Mouse (Mus musculus): ENCODE results near the gene Rasa3. TPM values are rescaled to one million over a fixed set of nuclear protein-coding genes. Genes with fewer than 3 reads are reported as not detected.

Gene Rasa3
- total and polyA plus RNA-seq, 2 experiments from 2014 or later, result 13.2 to 29.9 TPM

- Histone ChIP-seq H3K27me3 (ENCODE audit: control insufficient read depth, insufficient read depth, low read length) (no peaks in the 10 kb centered on the region), H3K9ac (replicated peaks; ENCODE audit: low read depth, low read length) (peak overlapping the region; percentile 84; the same call in 1 of the 2 replicates), H3K4me1 (ENCODE audit: control insufficient read depth, insufficient read depth) (peaks cover 48% of the 10 kb centered on the region), H3K36me3 (replicated peaks; ENCODE audit: control insufficient read depth, insufficient read depth, low read length) (no peaks in the 10 kb centered on the region), H3K27ac (ENCODE audit: low read depth) (peak overlapping the region; percentile 94), H3K4me3 (ENCODE audit: low read depth, low read length) (peak overlapping the region; percentile 93), H3K9me3 (replicated peaks; ENCODE audit: control insufficient read depth, low read length) (no peaks in the 10 kb centered on the region), H3K4me2 (ENCODE audit: low read depth, low read length) (peak overlapping the region; percentile 98)
- TF ChIP-seq EP300 (IDR thresholded peaks at IDR 0.05; ENCODE audit: low read depth), result no peak
- TF ChIP-seq CTCF (IDR thresholded peaks at IDR 0.05; ENCODE audit: low read depth), result no peak
- no peak for DNase-seq (ENCODE audit: low spot score)
- 36% methylated on average over 8 of the region's 8 CpGs for WGBS
- ATAC-seq (ENCODE audit: insufficient read depth, low read depth), result no peak
Measured at GRCm38 (mm10) chr8:13675524-13675923, 1.9 kb downstream of the Rasa3 start.

GRCm38 (mm10) chr8:13675121-13675520 lies 2.3 kb downstream of the Rasa3 start:
- WGBS, result 39% methylated on average over 4 of the region's 4 CpGs

GRCm38 (mm10) chr8:13674294-13675010 lies 3.0 kb downstream of the Rasa3 start:
- Histone ChIP-seq H3K9me3 (replicated peaks; ENCODE audit: control insufficient read depth, low read length) (no peaks in the 10 kb centered on the region), H3K4me2 (ENCODE audit: low read depth, low read length) (peak overlapping the region; percentile 98), H3K9ac (replicated peaks; ENCODE audit: low read depth, low read length) (peak overlapping the region; percentile 84; the same call in 1 of the 2 replicates), H3K27me3 (ENCODE audit: control insufficient read depth, insufficient read depth, low read length) (no peaks in the 10 kb centered on the region), H3K27ac (ENCODE audit: low read depth) (peak overlapping the region; percentile 94), H3K4me3 (ENCODE audit: low read depth, low read length) (peak overlapping the region; percentile 93; the same call in 1 of the 2 replicates), H3K4me1 (ENCODE audit: control insufficient read depth, insufficient read depth) (peaks cover 59% of the 10 kb centered on the region), H3K36me3 (replicated peaks; ENCODE audit: control insufficient read depth, insufficient read depth, low read length) (no peaks in the 10 kb centered on the region)
- TF ChIP-seq EP300 (IDR thresholded peaks at IDR 0.05; ENCODE audit: low read depth) (no peak), CTCF (IDR thresholded peaks at IDR 0.05; ENCODE audit: low read depth) (0 out of 2 replicates have a peak, but pooled peaks have one; percentile 4)
- ATAC-seq (ENCODE audit: insufficient read depth, low read depth) (no peak), DNase-seq (ENCODE audit: low spot score) (peak; percentile 57)
- WGBS, result 30% methylated on average over 12 of the region's 12 CpGs

More at GRCm38 (mm10) chr8:13675121-13675520, 2.3 kb downstream of the Rasa3 start:
- Histone ChIP-seq H3K27ac (ENCODE audit: low read depth) (peak overlapping the region; percentile 94), H3K4me2 (ENCODE audit: low read depth, low read length) (peak overlapping the region; percentile 98), H3K4me1 (ENCODE audit: control insufficient read depth, insufficient read depth) (peaks cover 52% of the 10 kb centered on the region), H3K9me3 (replicated peaks; ENCODE audit: control insufficient read depth, low read length) (no peaks in the 10 kb centered on the region), H3K4me3 (ENCODE audit: low read depth, low read length) (peak overlapping the region; percentile 93), H3K27me3 (ENCODE audit: control insufficient read depth, insufficient read depth, low read length) (no peaks in the 10 kb centered on the region), H3K9ac (replicated peaks; ENCODE audit: low read depth, low read length) (peak overlapping the region; percentile 84; the same call in 1 of the 2 replicates), H3K36me3 (replicated peaks; ENCODE audit: control insufficient read depth, insufficient read depth, low read length) (no peaks in the 10 kb centered on the region)
- TF ChIP-seq EP300 (IDR thresholded peaks at IDR 0.05; ENCODE audit: low read depth) (no peak), CTCF (IDR thresholded peaks at IDR 0.05; ENCODE audit: low read depth) (no peak)
- ATAC-seq (ENCODE audit: insufficient read depth, low read depth) (no peak), DNase-seq (ENCODE audit: low spot score) (no peak)

- peaks cover 70% of the 10 kb centered on the region for H3K4me1 ChIP-seq (ENCODE audit: control insufficient read depth, insufficient read depth)
Measured at GRCm38 (mm10) chr8:13673215-13673614, 4.2 kb downstream of the Rasa3 start.

GRCm38 (mm10) chr8:13671246-13672003 lies 6.0 kb downstream of the Rasa3 start:
- Histone ChIP-seq H3K9me3 (replicated peaks; ENCODE audit: control insufficient read depth, low read length) (no peaks in the 10 kb centered on the region), H3K27me3 (ENCODE audit: control insufficient read depth, insufficient read depth, low read length) (no peaks in the 10 kb centered on the region), H3K27ac (ENCODE audit: low read depth) (peak overlapping the region; percentile 10), H3K36me3 (replicated peaks; ENCODE audit: control insufficient read depth, insufficient read depth, low read length) (no peaks in the 10 kb centered on the region), H3K4me2 (ENCODE audit: low read depth, low read length) (no peak overlapping the region), H3K9ac (replicated peaks; ENCODE audit: low read depth, low read length) (no peak overlapping the region), H3K4me3 (ENCODE audit: low read depth, low read length) (no peak overlapping the region), H3K4me1 (ENCODE audit: control insufficient read depth, insufficient read depth) (peaks cover 80% of the 10 kb centered on the region)
- no peak for TF ChIP-seq CTCF (IDR thresholded peaks at IDR 0.05; ENCODE audit: low read depth)
- TF ChIP-seq EP300 (IDR thresholded peaks at IDR 0.05; ENCODE audit: low read depth), result no peak
- 63% methylated on average over 10 of the region's 10 CpGs for WGBS
- ATAC-seq (ENCODE audit: insufficient read depth, low read depth) (no peak), DNase-seq (ENCODE audit: low spot score) (no peak)

More at GRCm38 (mm10) chr8:13673215-13673614, 4.2 kb downstream of the Rasa3 start:
- Histone ChIP-seq H3K4me3 (ENCODE audit: low read depth, low read length) (no peak overlapping the region), H3K9ac (replicated peaks; ENCODE audit: low read depth, low read length) (no peak overlapping the region), H3K27me3 (ENCODE audit: control insufficient read depth, insufficient read depth, low read length) (no peaks in the 10 kb centered on the region), H3K36me3 (replicated peaks; ENCODE audit: control insufficient read depth, insufficient read depth, low read length) (no peaks in the 10 kb centered on the region), H3K9me3 (replicated peaks; ENCODE audit: control insufficient read depth, low read length) (no peaks in the 10 kb centered on the region), H3K4me2 (ENCODE audit: low read depth, low read length) (no peak overlapping the region), H3K27ac (ENCODE audit: low read depth) (peak overlapping the region; percentile 94)
- WGBS, result 53% methylated on average over 4 of the region's 4 CpGs
- DNase-seq (ENCODE audit: low spot score), result no peak
- ATAC-seq (ENCODE audit: insufficient read depth, low read depth), result no peak
- peak; percentile 35; the same call in 1 of the 2 replicates for TF ChIP-seq CTCF (IDR thresholded peaks at IDR 0.05; ENCODE audit: low read depth)
- TF ChIP-seq EP300 (IDR thresholded peaks at IDR 0.05; ENCODE audit: low read depth), result no peak

Data from heart, postnatal 0 days (tissue).